Mouse (Mus musculus): ENCODE results near the gene Axdnd1. TPM values are rescaled to one million over a fixed set of nuclear protein-coding genes. Genes with fewer than 3 reads are reported as not detected.
"Not testable (repeated sequence)": the region's sequence is repeated elsewhere in the genome, so short reads cannot be mapped to it uniquely, and the experiment has no call there.

Axdnd1 gene
- polyA plus RNA-seq, 1 experiment from 2014 or later: 0.30 TPM

GRCm38 (mm10) chr1:156302911-156303749 lies 117.8 kb downstream of the Axdnd1 start, which contains the start of gene Tdrd5:
TSS of gene Tdrd5 (minus strand) at chr1:156303664.
- Histone ChIP-seq H3K27ac (no peak within 1 kb of the TSS), H3K4me3 (peak within 1 kb of the TSS; percentile 71), H3K9me3 (replicated peaks) (no peaks in the 10 kb centered on the region), H3K4me1 (peaks cover 10% of the 10 kb centered on the region; the same call in 1 of the 2 replicates), H3K9ac (peak within 1 kb of the TSS; percentile 65), H3K4me2 (peak within 1 kb of the TSS; percentile 99), H3K36me3 (ENCODE audit: poor library complexity, severe bottlenecking) (no peaks in the 10 kb centered on the region), H3K27me3 (peaks cover 57% of the 10 kb centered on the region)
- WGBS: under 1% methylated on average over 83 of the region's 85 CpGs
- peak; percentile 90 for ATAC-seq

GRCm38 (mm10) chr1:156290016-156290415 lies 130.9 kb downstream of the Axdnd1 start:
- no peak for ATAC-seq
- H3K9me3 ChIP-seq (replicated peaks): no peaks in the 10 kb centered on the region
- H3K4me3 ChIP-seq: no peak overlapping the region
- H3K27me3 ChIP-seq: no peaks in the 10 kb centered on the region
- peaks cover 4% of the 10 kb centered on the region; the same call in 1 of the 2 replicates for H3K4me1 ChIP-seq
- H3K27ac ChIP-seq: no peak overlapping the region
- H3K9ac ChIP-seq: no peak overlapping the region
- no peaks in the 10 kb centered on the region for H3K36me3 ChIP-seq (ENCODE audit: poor library complexity, severe bottlenecking)
- WGBS: 94% methylated on average over 6 of the region's 6 CpGs
- no peak overlapping the region for H3K4me2 ChIP-seq

- H3K27me3 ChIP-seq; H3K36me3 ChIP-seq (ENCODE audit: poor library complexity, severe bottlenecking); H3K27ac ChIP-seq; H3K4me3 ChIP-seq; H3K9ac ChIP-seq; H3K4me1 ChIP-seq; ATAC-seq; H3K9me3 ChIP-seq (replicated peaks); H3K4me2 ChIP-seq: not testable (repeated sequence)
- WGBS: 65% methylated on average over 10 of the region's 10 CpGs
These were observed 131.8 kb downstream of the Axdnd1 start for GRCm38 (mm10) chr1:156289222-156289587.

- H3K27ac ChIP-seq: no peak overlapping the region
- no peak for ATAC-seq
- WGBS: 69% methylated on average over 9 of the region's 9 CpGs
- H3K27me3 ChIP-seq: no peaks in the 10 kb centered on the region
- no peak overlapping the region for H3K4me3 ChIP-seq
- H3K4me2 ChIP-seq: no peak overlapping the region
- H3K9me3 ChIP-seq (replicated peaks): no peaks in the 10 kb centered on the region
- no peak overlapping the region for H3K9ac ChIP-seq
- H3K4me1 ChIP-seq: peaks cover 4% of the 10 kb centered on the region; the same call in 1 of the 2 replicates
- H3K36me3 ChIP-seq (ENCODE audit: poor library complexity, severe bottlenecking): no peaks in the 10 kb centered on the region
These were observed 132.3 kb downstream of the Axdnd1 start for GRCm38 (mm10) chr1:156288556-156289221.

GRCm38 (mm10) chr1:156285541-156285896 lies 135.4 kb downstream of the Axdnd1 start:
- H3K4me2 ChIP-seq: no peak overlapping the region
- no peaks in the 10 kb centered on the region for H3K9me3 ChIP-seq (replicated peaks)
- no peaks in the 10 kb centered on the region for H3K36me3 ChIP-seq (ENCODE audit: poor library complexity, severe bottlenecking)
- H3K27ac ChIP-seq: no peak overlapping the region
- ATAC-seq: no peak
- no peak overlapping the region for H3K4me3 ChIP-seq
- H3K4me1 ChIP-seq: peaks cover 4% of the 10 kb centered on the region; the same call in 1 of the 2 replicates
- no peaks in the 10 kb centered on the region for H3K27me3 ChIP-seq
- WGBS: 87% methylated on average over 5 of the region's 5 CpGs
- H3K9ac ChIP-seq: no peak overlapping the region

GRCm38 (mm10) chr1:156284851-156285540 lies 136.0 kb downstream of the Axdnd1 start:
- H3K9ac ChIP-seq: no peak overlapping the region
- no peaks in the 10 kb centered on the region for H3K27me3 ChIP-seq
- peaks cover 4% of the 10 kb centered on the region; the same call in 1 of the 2 replicates for H3K4me1 ChIP-seq
- H3K36me3 ChIP-seq (ENCODE audit: poor library complexity, severe bottlenecking): no peaks in the 10 kb centered on the region
- H3K9me3 ChIP-seq (replicated peaks): no peaks in the 10 kb centered on the region
- no peak overlapping the region for H3K4me2 ChIP-seq
- no peak overlapping the region for H3K27ac ChIP-seq
- H3K4me3 ChIP-seq: no peak overlapping the region
- WGBS: 49% methylated on average over 9 of the region's 9 CpGs
- no peak for ATAC-seq

GRCm38 (mm10) chr1:156284207-156284606 lies 136.8 kb downstream of the Axdnd1 start:
- Histone ChIP-seq H3K27ac (no peak overlapping the region), H3K4me3 (no peak overlapping the region), H3K36me3 (ENCODE audit: poor library complexity, severe bottlenecking) (no peaks in the 10 kb centered on the region), H3K4me2 (no peak overlapping the region), H3K9me3 (replicated peaks) (no peaks in the 10 kb centered on the region), H3K9ac (no peak overlapping the region), H3K27me3 (no peaks in the 10 kb centered on the region), H3K4me1 (peaks cover 4% of the 10 kb centered on the region; the same call in 1 of the 2 replicates)
- ATAC-seq: no peak
- WGBS: 84% methylated on average over 10 of the region's 10 CpGs

GRCm38 (mm10) chr1:156280131-156280530 lies 140.8 kb downstream of the Axdnd1 start:
- Histone ChIP-seq H3K9me3 (replicated peaks) (no peaks in the 10 kb centered on the region), H3K36me3 (ENCODE audit: poor library complexity, severe bottlenecking) (no peaks in the 10 kb centered on the region), H3K4me2 (no peak overlapping the region), H3K27ac (no peak overlapping the region), H3K4me1 (no peaks in the 10 kb centered on the region), H3K4me3 (no peak overlapping the region), H3K9ac (no peak overlapping the region), H3K27me3 (no peaks in the 10 kb centered on the region)
- no peak for ATAC-seq
- WGBS: 80% methylated on average over 7 of the region's 7 CpGs

- Histone ChIP-seq H3K4me1 (no peaks in the 10 kb centered on the region; the same call in 1 of the 2 replicates), H3K4me2 (no peak overlapping the region), H3K9me3 (replicated peaks) (no peaks in the 10 kb centered on the region), H3K36me3 (ENCODE audit: poor library complexity, severe bottlenecking) (no peaks in the 10 kb centered on the region), H3K9ac (no peak overlapping the region), H3K4me3 (no peak overlapping the region), H3K27me3 (no peaks in the 10 kb centered on the region), H3K27ac (no peak overlapping the region)
- WGBS: 64% methylated on average over 7 of the region's 7 CpGs
- no peak for ATAC-seq
These were observed 147.3 kb downstream of the Axdnd1 start for GRCm38 (mm10) chr1:156273647-156274046.

Other genes with a start within 250 kb of the Axdnd1 start
- gene Fam163a, start 216.1 kb downstream of the Axdnd1 start, polyA plus RNA-seq (2015; fragmentation: Nextera tagmentation; extraction: Ambion mirVana): 2.1 and 2.2 TPM in 2 replicates
- 0.08 and 0.31 TPM in 2 replicates for gene Tdrd5, start 117.5 kb downstream of the Axdnd1 start, polyA plus RNA-seq (2015; fragmentation: Nextera tagmentation; extraction: Ambion mirVana)
- 0.09 TPM in 1 of 2 replicates, not detected in the other for gene Nphs2, start 110.4 kb downstream of the Axdnd1 start, polyA plus RNA-seq (2015; fragmentation: Nextera tagmentation; extraction: Ambion mirVana)
- 685 and 744 TPM in 2 replicates for gene Gm2000, start 55.1 kb downstream of the Axdnd1 start, polyA plus RNA-seq (2015; fragmentation: Nextera tagmentation; extraction: Ambion mirVana)
- gene Soat1, start 53.2 kb upstream of the Axdnd1 start, polyA plus RNA-seq (2015; fragmentation: Nextera tagmentation; extraction: Ambion mirVana): 16.0 and 18.1 TPM in 2 replicates
- 0.71 and 0.75 TPM in 2 replicates for gene Gm10031, start 102.9 kb upstream of the Axdnd1 start, polyA plus RNA-seq (2015; fragmentation: Nextera tagmentation; extraction: Ambion mirVana)
- 5.8 and 6.5 TPM in 2 replicates for gene Abl2, start 137.6 kb upstream of the Axdnd1 start, polyA plus RNA-seq (2015; fragmentation: Nextera tagmentation; extraction: Ambion mirVana)